Mouse (Mus musculus) hindbrain, embryonic 10.5 days (tissue): ENCODE data around the gene Hist1h1e. TPM values are rescaled to one million over a fixed set of nuclear protein-coding genes. Genes with fewer than 3 reads are reported as not detected.
"Not testable (repeated sequence)": the region's sequence is repeated elsewhere in the genome, so short reads cannot be mapped to it uniquely, and the experiment has no call there.

Experiments used
- DNase-seq: peaks from one replicate; pipeline ENCODE4 v3.0.0-alpha.2; 2017; ENCODE audit warnings: low spot score
- H3K27ac ChIP-seq: fragments of 300-500 bp; sonication (generic); 2 replicates; pipeline ENCODE4 v1.5.1; 2016; ENCODE audit warnings: mild to moderate bottlenecking, moderate library complexity
- H3K27me3 ChIP-seq: fragments of 300-500 bp; sonication (generic); 2 replicates; pipeline ENCODE4 v1.6.1; 2016; ENCODE audit warnings: mild to moderate bottlenecking; ENCODE audit not compliant: poor library complexity, insufficient read depth, severe bottlenecking
- H3K36me3 ChIP-seq: fragments of 300-500 bp; sonication (generic); 2 replicates; pipeline ENCODE4 v1.6.1; 2016; ENCODE audit warnings: mild to moderate bottlenecking, moderate library complexity
- H3K4me1 ChIP-seq: fragments of 300-500 bp; sonication (generic); replicated peaks from 2 replicates; pipeline ENCODE4 v1.6.1; 2016; ENCODE audit warnings: mild to moderate bottlenecking
- H3K4me3 ChIP-seq: fragments of 300-500 bp; sonication (generic); 2 replicates; pipeline ENCODE4 v1.5.1; 2016; ENCODE audit warnings: mild to moderate bottlenecking, moderate library complexity
- H3K9me3 ChIP-seq: fragments of 300-500 bp; sonication (generic); 2 replicates; pipeline ENCODE4 v1.6.1; 2016; ENCODE audit warnings: mild to moderate bottlenecking, moderate library complexity
- WGBS: fragments of 180-500 bp; shearing (Covaris S2); methylation state at CpG from one replicate; pipeline ENCODE4 v1.1.7; 2016; 5-methylcytosine and 5-hydroxymethylcytosine counted together
- polyA plus RNA-seq: library from polyadenylated mRNA; unstranded; fragments of >200 nt; fragmentation: Nextera tagmentation; extraction: Ambion mirVana; gene quantifications from 2 replicates; pipeline ENCODE4 v1.2.1, GENCODE M21; 2016

Gene Hist1h1e
- 22.0 and 26.3 TPM in 2 replicates for polyA plus RNA-seq

- H3K4me3 ChIP-seq: peak within 1 kb of the TSS; percentile 71
- H3K36me3 ChIP-seq, H3K27me3 ChIP-seq, H3K9me3 ChIP-seq: not testable (repeated sequence)
- peak; percentile 91 for DNase-seq
- H3K27ac ChIP-seq: peak within 1 kb of the TSS; percentile 95
- peaks cover 19% of the 10 kb centered on the region for H3K4me1 ChIP-seq
- under 1% methylated on average over 53 of the region's 53 CpGs for WGBS
Observed at GRCm38 (mm10) chr13:23622175-23622671, at the start of gene Hist1h1e. TSS of gene Hist1h1e (minus strand) at chr13:23622558.

GRCm38 (mm10) chr13:23662536-23662935, 40.2 kb upstream of the Hist1h1e start:
- H3K4me1 ChIP-seq: no peaks in the 10 kb centered on the region
- H3K36me3 ChIP-seq: no peaks in the 10 kb centered on the region
- no peaks in the 10 kb centered on the region for H3K9me3 ChIP-seq
- H3K27ac ChIP-seq: no peak overlapping the region
- no peak for DNase-seq
- no peak overlapping the region for H3K4me3 ChIP-seq
- no peaks in the 10 kb centered on the region for H3K27me3 ChIP-seq
- WGBS: 78% methylated on average over 3 of the region's 3 CpGs

- no peaks in the 10 kb centered on the region for H3K27me3 ChIP-seq
- no peaks in the 10 kb centered on the region for H3K4me1 ChIP-seq
- no peaks in the 10 kb centered on the region for H3K9me3 ChIP-seq
- no peak for DNase-seq
- WGBS: 80% methylated on average over 6 of the region's 6 CpGs
- no peak overlapping the region for H3K27ac ChIP-seq
- H3K36me3 ChIP-seq: no peaks in the 10 kb centered on the region
- no peak overlapping the region for H3K4me3 ChIP-seq
Observed at GRCm38 (mm10) chr13:23659636-23660366, 37.4 kb upstream of the Hist1h1e start.

GRCm38 (mm10) chr13:23630653-23631052, 8.3 kb upstream of the Hist1h1e start:
- Histone ChIP-seq H3K4me1 (no peaks in the 10 kb centered on the region), H3K4me3 (no peak overlapping the region), H3K27ac (no peak overlapping the region), H3K9me3 (no peaks in the 10 kb centered on the region), H3K36me3 (no peaks in the 10 kb centered on the region), H3K27me3 (0 out of 2 replicates have a peak, but pooled peaks cover 2% of the 10 kb centered on the region)
- no peak for DNase-seq
- 32% methylated on average over 1 of the region's 1 CpGs for WGBS

- no peak for DNase-seq
- Histone ChIP-seq H3K36me3 (no peaks in the 10 kb centered on the region), H3K9me3 (no peaks in the 10 kb centered on the region), H3K4me3 (peak overlapping the region; percentile 71), H3K4me1 (peaks cover 19% of the 10 kb centered on the region), H3K27ac (peak overlapping the region; percentile 95), H3K27me3 (no peaks in the 10 kb centered on the region; the same call in 1 of the 2 replicates)
- 31% methylated on average over 7 of the region's 7 CpGs for WGBS
Observed at GRCm38 (mm10) chr13:23622861-23623450, 598 bp upstream of the Hist1h1e start.

GRCm38 (mm10) chr13:23621532-23622174, 705 bp downstream of the Hist1h1e start:
- Histone ChIP-seq H3K4me3 (peak overlapping the region; percentile 71), H3K36me3 (no peaks in the 10 kb centered on the region), H3K4me1 (peaks cover 19% of the 10 kb centered on the region), H3K9me3 (no peaks in the 10 kb centered on the region), H3K27ac (peak overlapping the region; percentile 95), H3K27me3 (no peaks in the 10 kb centered on the region; the same call in 1 of the 2 replicates)
- WGBS: 1% methylated on average over 18 of the region's 18 CpGs
- DNase-seq: peak; percentile 51

GRCm38 (mm10) chr13:23620733-23621531, 1.4 kb downstream of the Hist1h1e start, which contains the start of gene Hist1h2be:
TSS of gene Hist1h2be (minus strand) at chr13:23621124.
- Histone ChIP-seq H3K4me3 (peak within 1 kb of the TSS; percentile 71), H3K9me3 (no peaks in the 10 kb centered on the region), H3K36me3 (no peaks in the 10 kb centered on the region), H3K4me1 (peaks cover 19% of the 10 kb centered on the region), H3K27ac (peak within 1 kb of the TSS; percentile 95), H3K27me3 (no peaks in the 10 kb centered on the region; the same call in 1 of the 2 replicates)
- DNase-seq: peak; percentile 76
- WGBS: 2% methylated on average over 27 of the region's 27 CpGs

- Histone ChIP-seq H3K4me3 (peak overlapping the region; percentile 71), H3K9me3 (no peaks in the 10 kb centered on the region), H3K27ac (peak overlapping the region; percentile 95), H3K4me1 (peaks cover 19% of the 10 kb centered on the region), H3K36me3 (no peaks in the 10 kb centered on the region), H3K27me3 (no peaks in the 10 kb centered on the region; the same call in 1 of the 2 replicates)
- DNase-seq: no peak
- WGBS: 61% methylated on average over 12 of the region's 12 CpGs
Observed at GRCm38 (mm10) chr13:23620056-23620732, 2.2 kb downstream of the Hist1h1e start.

- Histone ChIP-seq H3K27ac (no peak overlapping the region), H3K4me3 (no peak overlapping the region), H3K27me3 (no peaks in the 10 kb centered on the region), H3K4me1 (no peaks in the 10 kb centered on the region), H3K9me3 (no peaks in the 10 kb centered on the region), H3K36me3 (no peaks in the 10 kb centered on the region)
- DNase-seq: no peak
- 89% methylated on average over 3 of the region's 3 CpGs for WGBS
Observed at GRCm38 (mm10) chr13:23611638-23612037, 10.7 kb downstream of the Hist1h1e start.

GRCm38 (mm10) chr13:23610393-23610792, 12.0 kb downstream of the Hist1h1e start:
- no peak overlapping the region for H3K4me3 ChIP-seq
- no peaks in the 10 kb centered on the region for H3K27me3 ChIP-seq
- no peak for DNase-seq
- 78% methylated on average over 2 of the region's 2 CpGs for WGBS
- no peaks in the 10 kb centered on the region for H3K4me1 ChIP-seq
- H3K27ac ChIP-seq: no peak overlapping the region
- H3K36me3 ChIP-seq: no peaks in the 10 kb centered on the region
- no peaks in the 10 kb centered on the region for H3K9me3 ChIP-seq

GRCm38 (mm10) chr13:23609844-23610243, 12.5 kb downstream of the Hist1h1e start:
- no peaks in the 10 kb centered on the region for H3K9me3 ChIP-seq
- no peaks in the 10 kb centered on the region for H3K36me3 ChIP-seq
- no peak overlapping the region for H3K27ac ChIP-seq
- no peaks in the 10 kb centered on the region for H3K4me1 ChIP-seq
- H3K27me3 ChIP-seq: no peaks in the 10 kb centered on the region
- no peak for DNase-seq
- no peak overlapping the region for H3K4me3 ChIP-seq

- no peaks in the 10 kb centered on the region for H3K36me3 ChIP-seq
Observed at GRCm38 (mm10) chr13:23609209-23609608, 13.1 kb downstream of the Hist1h1e start.

More at GRCm38 (mm10) chr13:23609209-23609608, 13.1 kb downstream of the Hist1h1e start:
- no peak overlapping the region for H3K4me3 ChIP-seq
- DNase-seq: no peak
- H3K4me1 ChIP-seq: no peaks in the 10 kb centered on the region
- 90% methylated on average over 4 of the region's 4 CpGs for WGBS
- H3K27me3 ChIP-seq: no peaks in the 10 kb centered on the region
- no peak overlapping the region for H3K27ac ChIP-seq
- H3K9me3 ChIP-seq: no peaks in the 10 kb centered on the region
